Mouse (Mus musculus) limb, embryonic 14.5 days (tissue): Measurements from ENCODE around the gene Znhit1. TPM values are rescaled to one million over a fixed set of nuclear protein-coding genes. Genes with fewer than 3 reads are reported as not detected.
A peak's percentile ranks its signal among the peaks of the same experiment; 100 is the strongest.

Experiments
- ATAC-seq: fragments of 200-750 bp; cut with Nextera tagmentation; 2 replicates; pipeline ENCODE4 v1.8.0; 2017; ENCODE audit warnings: low read depth, moderate number of reproducible peaks, moderate TSS enrichment; ENCODE audit not compliant: low FRiP score
- DNase-seq: peaks from one replicate; pipeline ENCODE4 v3.0.0-alpha.2; 2015; ENCODE audit warnings: low spot score
- H3K27ac ChIP-seq: fragments of 300-500 bp; sonication (generic); replicated peaks from 2 replicates; pipeline ENCODE4 v1.5.1; 2014; ENCODE audit warnings: low read depth, mild to moderate bottlenecking, low read length, moderate library complexity, mixed read lengths
- H3K27me3 ChIP-seq: fragments of 300-500 bp; sonication (generic); 2 replicates; pipeline ENCODE4 v1.6.1; 2014; ENCODE audit warnings: low read length, mixed read lengths; ENCODE audit not compliant: control insufficient read depth, insufficient read depth
- H3K36me3 ChIP-seq: fragments of 300-500 bp; sonication (generic); 2 replicates; pipeline ENCODE4 v1.6.1; 2014; ENCODE audit warnings: mild to moderate bottlenecking, low read length, moderate library complexity, mixed read lengths; ENCODE audit not compliant: control insufficient read depth, insufficient read depth
- H3K4me1 ChIP-seq: fragments of 300-500 bp; sonication (generic); 2 replicates; pipeline ENCODE4 v1.6.1; 2014; ENCODE audit warnings: antibody characterized with exemption, low read length, mixed read lengths; ENCODE audit not compliant: control insufficient read depth, insufficient read depth
- H3K4me2 ChIP-seq: fragments of 300-500 bp; sonication (generic); replicated peaks from 2 replicates; pipeline ENCODE4 v1.6.1; 2014; ENCODE audit warnings: low read depth, mild to moderate bottlenecking, low read length, moderate library complexity; ENCODE audit not compliant: severe bottlenecking
- H3K4me3 ChIP-seq: fragments of 300-500 bp; sonication (generic); replicated peaks from 2 replicates; pipeline ENCODE4 v1.5.1; 2014; ENCODE audit warnings: low read length
- H3K9ac ChIP-seq: fragments of 300-500 bp; sonication (generic); 2 replicates; pipeline ENCODE4 v1.6.1; 2014; ENCODE audit warnings: mild to moderate bottlenecking, low read depth, low read length, moderate library complexity; ENCODE audit not compliant: severe bottlenecking
- H3K9me3 ChIP-seq: fragments of 300-500 bp; sonication (generic); 2 replicates; pipeline ENCODE4 v1.6.1; 2016; ENCODE audit warnings: low read length; ENCODE audit not compliant: control insufficient read depth
- POLR2A ChIP-seq: fragments of 200-500 bp; IDR thresholded peaks from 2 replicates; pipeline ENCODE4 v1.8.0; 2012; ENCODE audit warnings: inconsistent platforms, mild to moderate bottlenecking, moderate library complexity, borderline replicate concordance; ENCODE audit not compliant: insufficient read depth, insufficient read length; ENCODE audit errors: extremely low read depth
- WGBS: fragments of 180-500 bp; shearing (Covaris S2); extraction: QIAGEN DNeasy Blood & Tissue Kit; methylation state at CpG from one replicate; pipeline ENCODE4 v1.1.7; 2014; 5-methylcytosine and 5-hydroxymethylcytosine counted together
- polyA plus RNA-seq, 2 experiments: library from polyadenylated mRNA; depleted of rRNA in 1 of 2; stranded (reverse) in 1 of 2; unstranded in 1 of 2; fragments of >200 nt; fragmentation: Nextera tagmentation in 1 of 2; extraction: Ambion mirVana in 1 of 2; gene quantifications; 2 replicates each; pipeline versions ENCODE4 v1.2.1 to v1.2.3; 2012 to 2014

The Znhit1 gene
- polyA plus RNA-seq, 2 experiments: 82.7 to 105 TPM

DNA sequence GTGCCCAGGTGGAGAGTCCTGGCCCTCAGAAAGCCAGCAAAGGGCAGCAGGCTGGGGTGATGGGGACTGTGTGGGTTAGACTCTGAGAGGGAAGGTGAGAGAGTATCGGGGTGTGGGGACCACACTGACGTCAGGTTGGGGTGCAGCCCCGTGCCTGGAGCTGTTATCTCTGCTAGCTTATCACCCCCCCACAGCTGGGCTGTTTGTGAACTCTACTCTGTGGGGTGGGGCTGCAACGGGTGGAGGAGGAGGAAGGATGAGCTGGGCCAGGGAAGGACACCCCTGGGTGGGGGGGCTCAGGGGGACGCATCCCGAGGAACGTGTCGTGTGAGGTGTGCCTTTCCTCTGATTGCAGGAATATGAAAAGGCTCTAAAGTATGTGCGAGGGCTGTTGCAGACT lies 22.6 kb downstream of the Znhit1 start:
- Histone ChIP-seq H3K9me3 (no peaks in the 10 kb centered on the region), H3K4me1 (peaks cover 14% of the 10 kb centered on the region), H3K36me3 (peaks cover 36% of the 10 kb centered on the region), H3K9ac (no peak overlapping the region), H3K4me3 (no peak overlapping the region), H3K27ac (no peak overlapping the region), H3K4me2 (no peak overlapping the region), H3K27me3 (no peaks in the 10 kb centered on the region)
- TF ChIP-seq POLR2A: no peak
- WGBS: 88% methylated on average over 9 of the region's 9 CpGs
- DNase-seq (no peak), ATAC-seq (no peak)

DNA sequence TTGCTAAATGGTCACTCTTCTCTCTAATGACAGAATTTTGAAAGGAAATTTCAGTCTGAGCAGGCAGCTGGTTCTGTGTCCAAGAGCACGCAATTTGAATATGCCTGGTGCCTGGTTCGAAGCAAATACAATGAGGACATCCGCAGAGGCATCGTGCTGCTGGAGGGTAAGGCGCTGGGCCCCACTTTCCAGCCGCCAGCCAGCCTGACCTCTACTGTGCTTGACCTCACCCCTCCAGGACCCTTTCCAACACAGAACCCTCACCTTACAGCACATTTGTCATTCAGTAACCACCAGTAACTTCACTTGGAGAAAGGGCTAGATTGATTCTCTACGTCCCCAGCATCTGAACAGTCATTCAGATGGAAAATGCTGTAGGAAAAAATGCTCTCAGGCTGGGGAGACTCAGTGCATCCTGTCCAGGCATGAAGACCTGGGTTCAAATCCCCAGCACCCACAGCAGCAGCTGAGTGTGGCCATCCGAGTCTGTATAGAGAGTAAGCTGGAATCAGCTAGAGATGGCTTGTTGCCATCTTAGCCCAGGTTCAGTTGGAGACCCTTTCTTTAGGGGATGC lies 24.8 kb downstream of the Znhit1 start:
- no peak for TF ChIP-seq POLR2A
- no peak overlapping the region for H3K27ac ChIP-seq
- H3K36me3 ChIP-seq: peaks cover 36% of the 10 kb centered on the region
- H3K9ac ChIP-seq: peak overlapping the region; percentile 77
- H3K27me3 ChIP-seq: no peaks in the 10 kb centered on the region
- no peaks in the 10 kb centered on the region for H3K9me3 ChIP-seq
- 77% methylated on average over 8 of the region's 8 CpGs for WGBS
- DNase-seq: no peak
- no peak for ATAC-seq
- H3K4me3 ChIP-seq: peak overlapping the region; percentile 76
- H3K4me2 ChIP-seq: peak overlapping the region; percentile 87
- H3K4me1 ChIP-seq: peaks cover 14% of the 10 kb centered on the region

- peak overlapping the region; percentile 87 for H3K4me2 ChIP-seq
- H3K27ac ChIP-seq: peak overlapping the region; percentile 65
- H3K9ac ChIP-seq: peak overlapping the region; percentile 77
- H3K27me3 ChIP-seq: no peaks in the 10 kb centered on the region
- under 1% methylated on average over 10 of the region's 10 CpGs for WGBS
- peak overlapping the region; percentile 76 for H3K4me3 ChIP-seq
- peaks cover 36% of the 10 kb centered on the region for H3K36me3 ChIP-seq
- H3K4me1 ChIP-seq: peaks cover 14% of the 10 kb centered on the region
- ATAC-seq (peak; percentile 73), DNase-seq (peak; percentile 83)
- TF ChIP-seq POLR2A: no peak
- H3K9me3 ChIP-seq: no peaks in the 10 kb centered on the region
Observed at GRCm38 (mm10) chr5:136962501-136962900, 25.3 kb downstream of the Znhit1 start.

GRCm38 (mm10) chr5:136961983-136962461 lies 25.8 kb downstream of the Znhit1 start:
- 1% methylated on average over 19 of the region's 20 CpGs for WGBS
- Histone ChIP-seq H3K27ac (peak overlapping the region; percentile 65), H3K9ac (peak overlapping the region; percentile 77), H3K36me3 (peaks cover 39% of the 10 kb centered on the region), H3K4me1 (peaks cover 14% of the 10 kb centered on the region), H3K27me3 (no peaks in the 10 kb centered on the region), H3K4me2 (peak overlapping the region; percentile 87), H3K4me3 (peak overlapping the region; percentile 76), H3K9me3 (no peaks in the 10 kb centered on the region)
- ATAC-seq: peak; percentile 95
- no peak; the same call in 1 of the 2 replicates for TF ChIP-seq POLR2A
- DNase-seq: peak; percentile 93

- peak overlapping the region; percentile 65 for H3K27ac ChIP-seq
- ATAC-seq (peak; percentile 34), DNase-seq (no peak)
- 25% methylated on average over 5 of the region's 5 CpGs for WGBS
- peak overlapping the region; percentile 77 for H3K9ac ChIP-seq
- H3K9me3 ChIP-seq: no peaks in the 10 kb centered on the region
- peaks cover 13% of the 10 kb centered on the region for H3K4me1 ChIP-seq
- no peak for TF ChIP-seq POLR2A
- no peaks in the 10 kb centered on the region for H3K27me3 ChIP-seq
- peaks cover 37% of the 10 kb centered on the region for H3K36me3 ChIP-seq
- H3K4me3 ChIP-seq: peak overlapping the region; percentile 76
- H3K4me2 ChIP-seq: peak overlapping the region; percentile 87
Observed at GRCm38 (mm10) chr5:136961334-136961982, 26.4 kb downstream of the Znhit1 start.
